Mouse (Mus musculus) cerebellum, adult 2 months (tissue): Measurements from ENCODE around the gene Ccr6.

Source experiments
- CTCF ChIP-seq: fragments of 200-500 bp; IDR thresholded peaks from 2 replicates; pipeline ENCODE4 v1.5.1; 2011; ENCODE audit warnings: low read depth, mild to moderate bottlenecking, control low read depth, low read length, moderate library complexity, borderline replicate concordance; ENCODE audit not compliant: insufficient read depth
- POLR2A ChIP-seq: fragments of 200-500 bp; IDR thresholded peaks from 2 replicates; pipeline ENCODE4 v1.6.1; 2011; ENCODE audit warnings: low read length, control low read depth, borderline replicate concordance; ENCODE audit not compliant: insufficient read depth

DNA sequence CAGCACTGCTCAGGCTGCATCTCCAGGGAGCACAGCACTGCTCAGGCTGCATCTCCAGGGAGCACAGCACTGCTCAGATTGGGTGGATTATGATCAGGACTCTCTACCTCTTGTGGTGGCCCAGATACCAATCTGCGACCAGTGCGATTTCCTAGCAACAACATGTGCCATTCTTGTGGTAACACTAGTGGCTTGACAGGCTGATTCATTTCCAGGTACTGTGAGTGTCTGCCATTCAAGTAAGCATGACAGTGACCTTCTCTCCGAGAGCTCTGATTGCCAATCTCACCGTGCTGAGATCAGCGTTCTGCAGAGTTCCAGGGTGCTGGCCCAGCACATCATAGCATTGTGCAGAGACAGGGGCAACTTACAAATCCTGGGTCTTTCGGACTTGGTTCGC, 15.9 kb downstream of the Ccr6 start:
- TF ChIP-seq CTCF (no peak), POLR2A (no peak)
